Mouse (Mus musculus) intestine, postnatal 0 days (tissue): ENCODE data around the gene Pdcd1lg2. TPM values are rescaled to one million over a fixed set of nuclear protein-coding genes. Genes with fewer than 3 reads are reported as not detected.

Source experiments
- ATAC-seq: fragments of 200-750 bp; cut with Nextera tagmentation; 2 replicates; pipeline ENCODE4 v1.8.0; 2017; ENCODE audit warnings: mild to moderate bottlenecking, moderate TSS enrichment, moderate library complexity
- H3K27ac ChIP-seq: fragments of 300-500 bp; sonication (generic); 2 replicates; pipeline ENCODE4 v1.5.1; 2014; ENCODE audit warnings: mild to moderate bottlenecking, low read depth, low read length, moderate library complexity
- H3K27me3 ChIP-seq: fragments of 300-500 bp; sonication (generic); replicated peaks from 2 replicates; pipeline ENCODE4 v1.6.1; 2014; ENCODE audit warnings: low read length, mixed read lengths; ENCODE audit not compliant: control insufficient read depth, insufficient read depth
- H3K36me3 ChIP-seq: fragments of 300-500 bp; sonication (generic); 2 replicates; pipeline ENCODE4 v1.6.1; 2014; ENCODE audit warnings: mild to moderate bottlenecking, moderate library complexity; ENCODE audit not compliant: control insufficient read depth, insufficient read depth
- H3K4me1 ChIP-seq: fragments of 300-500 bp; sonication (generic); replicated peaks from 2 replicates; pipeline ENCODE4 v1.6.1; 2014; ENCODE audit warnings: antibody characterized with exemption, low read length, mixed read lengths; ENCODE audit not compliant: control insufficient read depth, insufficient read depth
- H3K4me2 ChIP-seq: fragments of 300-500 bp; sonication (generic); replicated peaks from 2 replicates; pipeline ENCODE4 v1.6.1; 2014; ENCODE audit warnings: low read depth, mild to moderate bottlenecking, moderate library complexity
- H3K4me3 ChIP-seq: fragments of 300-500 bp; sonication (generic); 2 replicates; pipeline ENCODE4 v1.5.1; 2014; ENCODE audit warnings: low read depth, low read length
- H3K9ac ChIP-seq: fragments of 300-500 bp; sonication (generic); 2 replicates; pipeline ENCODE4 v1.6.1; 2014; ENCODE audit warnings: mild to moderate bottlenecking, low read depth, low read length
- H3K9me3 ChIP-seq: fragments of 300-500 bp; sonication (generic); 2 replicates; pipeline ENCODE4 v1.6.1; 2016; ENCODE audit warnings: mixed run types; ENCODE audit not compliant: control insufficient read depth
- CTCF ChIP-seq: sonication (generic); IDR thresholded peaks from 2 replicates; pipeline ENCODE4 v1.5.1; 2016; ENCODE audit warnings: low read depth, mild to moderate bottlenecking, control low read depth, antibody characterized with exemption, moderate library complexity
- WGBS: fragments of 180-500 bp; shearing (Covaris S2); extraction: QIAGEN DNeasy Blood & Tissue Kit; methylation state at CpG from one replicate; pipeline ENCODE4 v1.1.7; 2014; 5-methylcytosine and 5-hydroxymethylcytosine counted together
- polyA plus RNA-seq: library from polyadenylated mRNA; unstranded; fragments of >200 nt; fragmentation: Nextera tagmentation; extraction: Ambion mirVana; gene quantifications from 2 replicates; pipeline ENCODE4 v1.2.1, GENCODE M21; 2015

Pdcd1lg2 gene
- polyA plus RNA-seq, 1 experiment from 2014 or later = not detected

- 88% methylated on average over 1 of the region's 1 CpGs for WGBS
- Histone ChIP-seq H3K9me3 (no peaks in the 10 kb centered on the region), H3K36me3 (no peaks in the 10 kb centered on the region), H3K4me3 (no peak overlapping the region), H3K9ac (no peak overlapping the region), H3K27me3 (no peaks in the 10 kb centered on the region), H3K4me2 (no peak overlapping the region), H3K27ac (no peak overlapping the region), H3K4me1 (no peaks in the 10 kb centered on the region)
- TF ChIP-seq CTCF = no peak
- no peak for ATAC-seq
These were observed 21.9 kb upstream of the Pdcd1lg2 start for GRCm38 (mm10) chr19:29388818-29389217.

GRCm38 (mm10) chr19:29390483-29390882, 20.2 kb upstream of the Pdcd1lg2 start:
- no peak overlapping the region for H3K27ac ChIP-seq
- no peaks in the 10 kb centered on the region for H3K9me3 ChIP-seq
- no peaks in the 10 kb centered on the region for H3K36me3 ChIP-seq
- H3K9ac ChIP-seq = no peak overlapping the region
- no peaks in the 10 kb centered on the region for H3K4me1 ChIP-seq
- 72% methylated on average over 5 of the region's 5 CpGs for WGBS
- TF ChIP-seq CTCF = no peak
- no peak for ATAC-seq
- no peak overlapping the region for H3K4me2 ChIP-seq
- no peak overlapping the region for H3K4me3 ChIP-seq
- H3K27me3 ChIP-seq = no peaks in the 10 kb centered on the region

GRCm38 (mm10) chr19:29391279-29391678, 19.4 kb upstream of the Pdcd1lg2 start:
- no peak overlapping the region for H3K27ac ChIP-seq
- H3K9ac ChIP-seq = no peak overlapping the region
- no peak overlapping the region for H3K4me3 ChIP-seq
- no peak for ATAC-seq
- H3K36me3 ChIP-seq = no peaks in the 10 kb centered on the region
- H3K4me2 ChIP-seq = no peak overlapping the region
- no peaks in the 10 kb centered on the region for H3K27me3 ChIP-seq
- H3K9me3 ChIP-seq = no peaks in the 10 kb centered on the region
- WGBS = 66% methylated on average over 4 of the region's 4 CpGs
- TF ChIP-seq CTCF = no peak
- no peaks in the 10 kb centered on the region for H3K4me1 ChIP-seq

- Histone ChIP-seq H3K36me3 (no peaks in the 10 kb centered on the region), H3K4me2 (no peak overlapping the region), H3K4me1 (no peaks in the 10 kb centered on the region), H3K4me3 (no peak overlapping the region), H3K9me3 (peaks cover 5% of the 10 kb centered on the region; the same call in 1 of the 2 replicates), H3K27me3 (no peaks in the 10 kb centered on the region), H3K9ac (no peak overlapping the region), H3K27ac (no peak overlapping the region)
- WGBS = 78% methylated on average over 9 of the region's 9 CpGs
- no peak for TF ChIP-seq CTCF
- no peak for ATAC-seq
These were observed 17.4 kb upstream of the Pdcd1lg2 start for GRCm38 (mm10) chr19:29393333-29393732.

- Histone ChIP-seq H3K36me3 (no peaks in the 10 kb centered on the region), H3K9me3 (peaks cover 5% of the 10 kb centered on the region; the same call in 1 of the 2 replicates), H3K4me2 (no peak overlapping the region), H3K4me3 (no peak overlapping the region), H3K9ac (no peak overlapping the region), H3K4me1 (no peaks in the 10 kb centered on the region), H3K27ac (no peak overlapping the region), H3K27me3 (no peaks in the 10 kb centered on the region)
- WGBS = 92% methylated on average over 2 of the region's 2 CpGs
- ATAC-seq = no peak
- no peak for TF ChIP-seq CTCF
These were observed 16.0 kb upstream of the Pdcd1lg2 start for GRCm38 (mm10) chr19:29394721-29395120.

GRCm38 (mm10) chr19:29396353-29396752, 14.4 kb upstream of the Pdcd1lg2 start:
- ATAC-seq = no peak
- no peaks in the 10 kb centered on the region for H3K4me1 ChIP-seq
- no peak overlapping the region for H3K27ac ChIP-seq
- no peaks in the 10 kb centered on the region for H3K36me3 ChIP-seq
- no peaks in the 10 kb centered on the region for H3K27me3 ChIP-seq
- H3K4me3 ChIP-seq = no peak overlapping the region
- TF ChIP-seq CTCF = no peak
- no peak overlapping the region for H3K4me2 ChIP-seq
- 10% methylated on average over 1 of the region's 1 CpGs for WGBS
- H3K9ac ChIP-seq = no peak overlapping the region
- peaks cover 5% of the 10 kb centered on the region; the same call in 1 of the 2 replicates for H3K9me3 ChIP-seq

- ATAC-seq = no peak
- Histone ChIP-seq H3K27ac (no peak overlapping the region), H3K9ac (no peak overlapping the region), H3K4me3 (no peak overlapping the region), H3K4me1 (no peaks in the 10 kb centered on the region), H3K27me3 (no peaks in the 10 kb centered on the region), H3K4me2 (no peak overlapping the region), H3K36me3 (no peaks in the 10 kb centered on the region), H3K9me3 (peaks cover 5% of the 10 kb centered on the region; the same call in 1 of the 2 replicates)
- TF ChIP-seq CTCF = no peak
- 77% methylated on average over 4 of the region's 4 CpGs for WGBS
These were observed 10.9 kb upstream of the Pdcd1lg2 start for GRCm38 (mm10) chr19:29399786-29400185.
